Mouse (Mus musculus): ENCODE results near the gene Tmem179. TPM values are rescaled to one million over a fixed set of nuclear protein-coding genes. Genes with fewer than 3 reads are reported as not detected.

The Tmem179 gene
- polyA plus RNA-seq, 1 experiment: 1.1 TPM

GRCm38 (mm10) chr12:112451826-112452225, 64.7 kb downstream of the Tmem179 start:
- Histone ChIP-seq H3K4me3 (ENCODE audit: insufficient read depth, poor library complexity, severe bottlenecking) (no peak overlapping the region), H3K79me3 (ENCODE audit: low read depth) (no peaks in the 10 kb centered on the region), H3K27me3 (ENCODE audit: control insufficient read depth, insufficient read depth, insufficient read length) (peaks cover 53% of the 10 kb centered on the region), H3K36me3 (ENCODE audit: control insufficient read depth, insufficient read depth) (no peaks in the 10 kb centered on the region), H3ac (ENCODE audit: control insufficient read depth, insufficient read length, low read depth) (no peak overlapping the region), H3K79me2 (ENCODE audit: control insufficient read depth, insufficient read depth) (no peaks in the 10 kb centered on the region)
- TF ChIP-seq USF1 (IDR thresholded peaks at IDR 0.05; ENCODE audit: low read depth): no peak
- TF ChIP-seq CEBPB (IDR thresholded peaks at IDR 0.05; ENCODE audit: low read depth): no peak
- no peak for TF ChIP-seq MYOG (IDR thresholded peaks at IDR 0.05; ENCODE audit: control insufficient read depth, extremely low read depth, insufficient read length)
- TF ChIP-seq MYOD1 (IDR thresholded peaks at IDR 0.05; ENCODE audit: control insufficient read depth, insufficient read length, low read depth): no peak
- no peak for TF ChIP-seq FOSL1 (IDR thresholded peaks at IDR 0.05; ENCODE audit: insufficient read depth, low read length, poor library complexity, severe bottlenecking)
- no peak for TF ChIP-seq MAX (IDR thresholded peaks at IDR 0.05)

- H3K4me3 ChIP-seq (ENCODE audit: insufficient read depth, poor library complexity, severe bottlenecking): no peak overlapping the region
- no peaks in the 10 kb centered on the region for H3K36me3 ChIP-seq (ENCODE audit: control insufficient read depth, insufficient read depth)
- no peak overlapping the region for H3ac ChIP-seq (ENCODE audit: control insufficient read depth, insufficient read length, low read depth)
- peaks cover 52% of the 10 kb centered on the region for H3K27me3 ChIP-seq (ENCODE audit: control insufficient read depth, insufficient read depth, insufficient read length)
- no peaks in the 10 kb centered on the region for H3K79me3 ChIP-seq (ENCODE audit: low read depth)
- H3K79me2 ChIP-seq (ENCODE audit: control insufficient read depth, insufficient read depth): no peaks in the 10 kb centered on the region
- no peak for TF ChIP-seq USF1 (IDR thresholded peaks at IDR 0.05; ENCODE audit: low read depth)
- no peak for TF ChIP-seq MYOG (IDR thresholded peaks at IDR 0.05; ENCODE audit: control insufficient read depth, extremely low read depth, insufficient read length)
- no peak for TF ChIP-seq CTCF (IDR thresholded peaks at IDR 0.05; ENCODE audit: control insufficient read depth, insufficient read depth, insufficient read length)
- no peak for TF ChIP-seq FOSL1 (IDR thresholded peaks at IDR 0.05; ENCODE audit: insufficient read depth, low read length, poor library complexity, severe bottlenecking)
- TF ChIP-seq MYOD1 (IDR thresholded peaks at IDR 0.05; ENCODE audit: control insufficient read depth, insufficient read length, low read depth): no peak
- TF ChIP-seq MAX (IDR thresholded peaks at IDR 0.05): no peak
- TF ChIP-seq CEBPB (IDR thresholded peaks at IDR 0.05; ENCODE audit: low read depth): no peak
These were observed 65.2 kb downstream of the Tmem179 start for GRCm38 (mm10) chr12:112451381-112451780.

- no peak for TF ChIP-seq MYOG (IDR thresholded peaks at IDR 0.05; ENCODE audit: control insufficient read depth, extremely low read depth, insufficient read length)
- no peak for TF ChIP-seq FOSL1 (IDR thresholded peaks at IDR 0.05; ENCODE audit: insufficient read depth, low read length, poor library complexity, severe bottlenecking)
- TF ChIP-seq USF1 (IDR thresholded peaks at IDR 0.05; ENCODE audit: low read depth): no peak
- TF ChIP-seq CEBPB (IDR thresholded peaks at IDR 0.05; ENCODE audit: low read depth): no peak
- TF ChIP-seq MAX (IDR thresholded peaks at IDR 0.05): no peak
- no peak for TF ChIP-seq MYOD1 (IDR thresholded peaks at IDR 0.05; ENCODE audit: control insufficient read depth, insufficient read length, low read depth)
- TF ChIP-seq CTCF (IDR thresholded peaks at IDR 0.05; ENCODE audit: control insufficient read depth, insufficient read depth, insufficient read length): no peak
- Histone ChIP-seq H3K36me3 (ENCODE audit: control insufficient read depth, insufficient read depth) (no peaks in the 10 kb centered on the region), H3K4me3 (ENCODE audit: insufficient read depth, poor library complexity, severe bottlenecking) (no peak overlapping the region), H3K27me3 (ENCODE audit: control insufficient read depth, insufficient read depth, insufficient read length) (peaks cover 47% of the 10 kb centered on the region), H3ac (ENCODE audit: control insufficient read depth, insufficient read length, low read depth) (no peak overlapping the region), H3K79me2 (ENCODE audit: control insufficient read depth, insufficient read depth) (no peaks in the 10 kb centered on the region), H3K79me3 (ENCODE audit: low read depth) (no peaks in the 10 kb centered on the region)
These were observed 65.7 kb downstream of the Tmem179 start for GRCm38 (mm10) chr12:112450883-112451282.

Other genes with a start within 250 kb of the Tmem179 start
- 0.13 TPM for gene A530016L24Rik, start 27.3 kb downstream of the Tmem179 start, polyA plus RNA-seq (2012; fragmentation: generic; extraction: Trizol)
- 118 TPM for gene Inf2, start 72.0 kb upstream of the Tmem179 start, polyA plus RNA-seq (2012; fragmentation: generic; extraction: Trizol)
- 10.1 TPM for gene Adssl1, start 103.3 kb upstream of the Tmem179 start, polyA plus RNA-seq (2012; fragmentation: generic; extraction: Trizol)
- 164 TPM for gene Siva1, start 127.9 kb upstream of the Tmem179 start, polyA plus RNA-seq (2012; fragmentation: generic; extraction: Trizol)
- 297 TPM for gene Akt1, start 158.1 kb upstream of the Tmem179 start, polyA plus RNA-seq (2012; fragmentation: generic; extraction: Trizol)
- gene Zbtb42, start 162.1 kb upstream of the Tmem179 start, polyA plus RNA-seq (2012; fragmentation: generic; extraction: Trizol): 4.2 TPM
- gene Cep170b, start 203.7 kb upstream of the Tmem179 start, polyA plus RNA-seq (2012; fragmentation: generic; extraction: Trizol): 33.3 TPM
- not detected for gene Pld4, start 243.9 kb upstream of the Tmem179 start, polyA plus RNA-seq (2012; fragmentation: generic; extraction: Trizol)